Mouse (Mus musculus): ENCODE results near the gene Gm14862.
"Not testable (repeated sequence)": the region's sequence is repeated elsewhere in the genome, so short reads cannot be mapped to it uniquely, and the experiment has no call there.

Gm14862 gene

DNA sequence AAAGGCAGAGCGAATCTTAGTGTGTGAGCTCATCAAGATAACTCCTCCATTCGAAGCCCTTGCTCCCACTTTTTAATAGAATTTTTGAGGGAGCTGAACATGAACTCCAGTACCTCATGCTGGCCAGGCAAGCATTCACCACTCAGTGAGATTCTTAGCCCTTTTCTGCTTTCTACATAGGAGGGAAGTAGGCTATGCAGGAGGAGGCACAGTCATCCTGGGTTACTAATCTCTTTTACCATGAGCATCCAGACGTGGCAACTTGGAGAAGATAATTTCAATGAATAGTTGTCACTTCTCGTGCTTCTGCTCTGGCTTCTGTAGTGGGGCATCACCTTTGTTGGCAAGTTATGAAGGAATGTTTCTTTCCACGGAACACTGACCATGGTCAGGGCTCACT lies at the start of gene Gm14862:
Gm14862 (minus strand) TSS at position 134 of the 400 bp plus-strand sequence.
- in situ Hi-C loops (cut with MboI; ENCODE audit: low sequenced_read_pairs), result no loop called here

DNA sequence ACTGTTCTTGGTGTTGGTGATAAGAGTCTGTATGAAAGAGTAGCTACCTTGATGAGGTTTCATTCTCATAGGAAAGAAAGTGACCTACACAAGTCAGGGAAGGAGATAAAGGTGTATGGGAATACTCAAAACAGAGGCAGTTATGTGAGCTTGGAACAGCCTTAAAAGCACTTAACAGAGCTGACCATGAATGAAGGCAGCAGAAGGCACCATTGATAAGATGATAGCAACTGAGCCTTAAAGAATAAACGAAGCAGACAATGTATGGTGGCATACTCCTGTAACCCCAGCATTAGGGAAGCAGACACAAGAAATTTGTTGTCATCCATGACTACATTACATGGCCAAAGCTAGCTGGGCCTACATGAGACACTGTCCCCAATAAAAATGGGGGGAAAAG lies 46.8 kb upstream of the Gm14862 start:
- in situ Hi-C loops (cut with MboI; ENCODE audit: low sequenced_read_pairs), result no loop called here

DNA sequence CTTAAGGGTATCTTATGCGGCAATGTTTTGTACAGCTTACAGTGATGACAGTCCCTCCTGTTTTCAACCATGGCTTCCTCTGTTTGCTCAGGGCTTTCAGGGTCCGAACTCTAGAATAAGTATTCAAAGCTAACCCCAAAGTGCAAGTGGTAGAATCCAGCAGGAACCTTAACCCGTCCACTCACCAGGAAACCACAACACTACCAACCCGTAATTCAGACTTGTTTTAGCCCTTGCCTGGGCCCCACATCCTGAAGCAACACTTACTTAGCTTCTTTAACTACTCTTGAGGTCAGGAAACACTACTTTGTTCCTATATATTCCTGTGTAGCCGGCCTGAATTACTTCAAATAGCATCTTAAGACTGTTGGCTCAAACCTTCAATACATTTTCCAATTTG lies 46.1 kb upstream of the Gm14862 start:
- in situ Hi-C loops (cut with MboI; ENCODE audit: low sequenced_read_pairs), result no loop called here

DNA sequence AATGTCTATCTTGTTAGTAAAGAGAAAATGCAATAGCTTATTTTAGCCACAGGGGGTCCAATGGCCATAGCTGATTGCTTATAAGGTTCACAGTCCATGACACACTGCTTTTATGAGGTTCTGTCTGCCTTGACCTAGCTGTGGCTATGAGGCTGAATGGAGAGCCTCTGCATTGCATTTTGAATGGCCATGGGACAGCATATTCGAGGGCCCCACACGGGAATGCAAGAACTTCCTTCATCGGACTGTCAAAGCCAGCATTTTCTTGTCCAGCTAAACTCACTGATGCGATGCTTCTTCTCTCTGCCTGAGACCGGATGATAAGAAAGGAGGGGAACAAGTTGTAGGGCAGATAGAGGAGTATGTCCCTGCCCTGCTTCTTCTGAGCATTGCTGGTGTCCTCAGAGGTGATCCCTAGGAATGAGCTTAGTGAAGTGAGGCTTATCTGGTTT lies 41.7 kb upstream of the Gm14862 start:
- in situ Hi-C loops (cut with MboI; ENCODE audit: low sequenced_read_pairs), result no loop called here

DNA sequence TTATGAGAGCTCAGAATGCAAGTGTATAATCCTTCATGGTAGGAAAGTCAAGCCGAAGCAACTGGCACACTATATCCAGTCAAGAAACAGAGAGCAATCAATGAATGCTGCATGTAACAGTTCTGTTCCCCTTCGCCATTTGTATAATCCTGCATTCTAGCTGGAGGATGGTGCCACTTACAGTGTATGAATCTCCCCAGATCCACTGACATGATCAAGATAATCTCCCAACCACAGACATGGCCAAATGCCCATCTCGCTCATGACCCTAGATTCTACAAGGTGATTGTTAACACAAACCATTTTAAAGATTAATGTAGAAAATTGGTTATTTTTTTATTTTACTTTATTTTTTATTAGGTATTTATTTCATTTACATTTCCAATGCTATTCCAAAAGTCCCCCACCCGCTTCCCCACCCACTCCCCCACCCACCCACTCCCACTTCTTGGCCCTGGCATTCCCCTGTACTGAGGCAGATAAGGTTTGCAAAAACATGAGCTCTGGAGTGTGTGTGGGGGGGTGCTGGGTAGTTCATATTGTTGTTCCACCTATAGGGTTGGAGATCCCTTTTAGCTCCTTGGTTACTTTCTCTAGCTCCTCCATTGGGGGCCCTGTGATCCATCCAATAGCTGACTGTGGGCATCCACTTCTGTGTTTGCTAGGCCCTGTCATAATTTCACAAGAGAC lies 36.6 kb upstream of the Gm14862 start:
- in situ Hi-C loops (cut with MboI; ENCODE audit: low sequenced_read_pairs), result not testable (repeated sequence)

DNA sequence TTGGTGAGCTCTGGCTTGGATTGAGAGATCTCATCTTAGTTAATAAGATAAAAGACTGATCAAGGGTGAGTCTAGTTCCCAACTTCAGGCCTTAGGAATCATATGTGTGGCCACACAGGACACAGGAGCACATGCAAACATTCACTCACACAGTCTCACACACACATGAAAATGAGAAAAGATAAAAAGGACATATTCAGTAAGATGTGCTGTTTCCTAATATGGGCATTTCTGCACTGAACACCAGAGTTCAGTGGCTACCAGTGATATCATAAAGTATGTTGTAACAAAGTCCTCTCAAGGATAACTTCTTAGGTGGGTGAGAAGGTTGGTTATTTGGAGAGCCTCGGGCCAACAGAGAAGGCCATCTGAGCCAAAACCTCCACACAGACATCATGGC lies 26.8 kb upstream of the Gm14862 start, which contains the start of gene H2al1m:
H2al1m (plus strand) TSS at position 301 of the 400 bp plus-strand sequence.
- in situ Hi-C loops (cut with MboI; ENCODE audit: low sequenced_read_pairs), result not testable (repeated sequence)

DNA sequence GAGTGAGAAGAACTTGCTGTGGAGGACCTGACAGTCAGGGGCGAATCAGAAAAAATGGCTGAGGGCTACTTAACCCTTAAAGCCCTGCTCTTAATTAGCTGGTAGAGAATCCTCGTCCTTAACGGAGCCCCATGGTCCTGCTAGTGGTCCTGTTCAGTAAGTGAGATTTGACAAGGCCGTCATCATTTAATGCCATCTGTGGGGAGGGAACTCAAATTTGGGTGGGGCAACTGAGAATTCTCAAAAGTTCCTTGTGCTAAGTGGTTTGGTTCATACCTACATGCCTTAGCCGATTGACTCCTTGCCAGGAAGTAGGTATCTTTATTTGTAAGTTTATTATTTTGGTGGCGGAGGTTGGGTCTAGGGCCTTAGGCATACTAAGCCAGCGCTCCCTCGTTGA lies 17.6 kb upstream of the Gm14862 start:
- in situ Hi-C loops (cut with MboI; ENCODE audit: low sequenced_read_pairs), result no loop called here

DNA sequence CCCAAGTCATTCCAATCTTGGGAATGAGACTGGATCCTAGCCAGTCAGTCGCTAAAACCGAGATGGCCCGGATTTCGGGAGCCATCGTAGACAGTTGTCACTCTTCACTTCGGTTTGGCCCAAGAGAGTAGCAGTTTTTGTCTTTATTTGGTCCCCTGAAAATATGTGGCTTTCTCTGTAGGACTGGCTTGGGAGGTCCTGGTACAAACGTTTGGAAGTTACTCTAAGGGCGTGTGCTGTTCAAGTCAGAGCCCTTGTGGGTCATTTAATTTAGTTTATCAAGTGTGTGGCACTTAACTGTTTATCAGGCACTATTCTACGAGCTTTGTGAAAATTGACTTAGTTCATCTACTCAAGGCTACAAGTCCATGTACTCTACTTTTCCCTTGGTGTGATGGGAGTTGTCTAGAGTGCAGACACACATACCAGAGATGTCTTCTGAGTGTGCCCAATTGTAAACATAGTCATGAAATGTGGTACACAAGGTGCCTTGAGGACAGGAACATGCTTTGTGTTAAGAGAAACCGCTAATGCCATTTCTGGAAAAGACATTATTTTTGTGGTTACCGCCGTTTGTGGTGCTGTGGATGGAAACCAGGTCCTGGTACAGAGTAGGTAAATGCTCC lies 16.8 kb upstream of the Gm14862 start:
- in situ Hi-C loops (cut with MboI; ENCODE audit: low sequenced_read_pairs), result no loop called here

DNA sequence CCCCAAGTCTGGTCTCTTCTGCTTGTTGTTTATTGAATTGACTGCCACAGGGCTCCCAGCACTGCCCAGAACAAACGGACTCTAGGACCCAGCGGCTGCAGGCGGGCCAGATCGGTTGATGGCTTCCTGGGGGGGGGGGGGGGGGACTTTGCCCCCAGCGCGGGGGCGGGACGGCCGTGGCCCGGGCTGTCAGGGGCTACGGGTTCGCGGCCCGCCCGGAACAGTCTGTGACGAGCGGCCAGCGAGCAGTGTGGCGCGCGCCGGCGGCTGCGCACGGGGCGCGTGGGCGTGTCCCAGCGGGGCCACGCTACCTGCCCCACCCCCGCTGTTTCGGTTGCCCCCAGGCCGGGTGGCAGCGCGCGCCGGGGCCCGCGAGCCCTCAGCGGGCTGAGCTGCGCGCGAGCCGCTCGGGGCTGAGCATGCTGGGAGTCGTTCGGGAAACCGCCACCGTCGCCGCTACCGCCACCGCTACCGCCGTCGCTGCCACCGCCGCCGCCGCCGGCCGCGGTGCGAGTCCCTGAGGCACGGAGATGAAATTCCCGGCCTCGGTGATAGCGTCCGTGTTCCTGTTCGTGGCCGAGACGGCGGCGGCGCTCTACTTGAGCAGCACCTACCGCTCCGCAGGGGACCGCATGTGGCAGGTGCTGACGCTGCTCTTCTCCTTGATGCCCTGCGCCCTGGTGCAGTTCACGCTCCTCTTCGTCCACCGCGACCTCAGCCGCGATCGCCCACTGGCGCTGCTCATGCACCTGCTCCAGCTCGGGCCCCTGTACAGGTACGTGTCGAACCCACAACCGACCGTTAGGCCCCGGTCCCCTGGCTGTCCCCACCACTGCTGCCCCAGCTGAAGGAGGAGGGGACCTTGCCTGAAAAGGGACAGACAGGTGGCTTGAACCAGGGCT lies 16.0 kb upstream of the Gm14862 start, which contains the start of gene Xk:
Xk (plus strand) TSS at position 297 of the 902 bp plus-strand sequence.
- in situ Hi-C loops (cut with MboI; ENCODE audit: low sequenced_read_pairs), result no loop called here

DNA sequence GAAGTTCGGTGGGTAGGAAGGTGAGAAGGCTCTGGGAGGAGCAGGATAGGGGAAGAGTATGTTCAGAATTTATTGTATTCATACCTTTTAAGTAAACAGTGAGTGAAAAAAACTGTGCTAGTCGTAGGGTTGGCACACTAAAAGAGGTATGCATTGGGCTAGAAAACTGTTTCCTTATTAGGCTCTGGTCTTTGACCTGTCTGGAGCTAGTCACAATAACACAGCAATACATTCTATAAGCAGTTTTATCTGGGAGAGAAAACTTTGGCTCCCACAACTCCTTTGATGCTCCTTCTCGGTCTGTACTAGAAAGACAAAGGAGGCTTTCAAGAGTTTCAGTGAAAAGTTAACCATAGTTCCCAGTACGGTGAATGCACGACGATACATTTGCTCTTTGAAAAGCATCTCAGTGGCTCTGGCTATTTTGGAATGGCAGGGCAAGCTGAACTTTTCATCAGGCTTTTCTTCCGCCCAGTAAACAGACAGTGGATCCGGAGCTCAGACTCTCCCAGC lies 15.3 kb upstream of the Gm14862 start:
- in situ Hi-C loops (cut with MboI; ENCODE audit: low sequenced_read_pairs), result no loop called here

DNA sequence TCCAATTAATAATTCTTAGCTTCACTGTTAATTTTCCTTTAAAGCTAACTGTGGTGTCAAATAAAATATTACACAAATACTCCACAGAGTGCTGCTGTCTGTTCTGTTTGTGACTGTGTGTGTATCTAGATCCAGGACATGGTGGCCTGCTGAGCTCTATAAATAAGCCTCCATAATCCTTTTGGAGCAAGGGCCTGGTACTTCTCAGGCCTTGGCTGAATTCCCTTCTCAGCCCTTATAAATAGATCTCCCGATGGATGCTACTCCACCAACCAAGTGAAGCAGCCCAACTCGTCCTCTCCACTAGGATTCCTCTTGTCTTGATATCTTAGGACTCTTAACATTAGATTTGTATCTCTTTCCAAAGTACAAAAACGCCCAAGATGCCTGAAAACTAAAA lies 14.4 kb upstream of the Gm14862 start:
- in situ Hi-C loops (cut with MboI; ENCODE audit: low sequenced_read_pairs), result no loop called here

DNA sequence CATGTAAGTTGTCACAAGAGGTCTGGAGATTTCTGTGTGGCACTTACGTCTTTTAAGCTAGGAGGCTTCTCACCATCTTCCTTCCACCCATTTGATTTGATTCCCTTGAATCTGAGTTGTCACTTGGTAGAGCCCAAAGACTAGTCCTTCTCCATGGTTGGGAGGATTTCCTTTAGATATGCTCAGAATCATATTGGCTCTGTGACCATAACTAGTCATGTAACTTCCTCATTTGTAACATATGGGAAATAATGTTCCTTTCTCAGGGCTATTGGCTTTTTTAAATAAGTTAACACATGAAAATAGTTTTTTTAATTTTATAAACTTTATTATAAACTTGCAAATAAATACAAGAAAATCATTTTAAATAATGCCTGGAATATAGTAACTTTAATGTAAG lies 2.6 kb upstream of the Gm14862 start:
- in situ Hi-C loops (cut with MboI; ENCODE audit: low sequenced_read_pairs), result no loop called here

DNA sequence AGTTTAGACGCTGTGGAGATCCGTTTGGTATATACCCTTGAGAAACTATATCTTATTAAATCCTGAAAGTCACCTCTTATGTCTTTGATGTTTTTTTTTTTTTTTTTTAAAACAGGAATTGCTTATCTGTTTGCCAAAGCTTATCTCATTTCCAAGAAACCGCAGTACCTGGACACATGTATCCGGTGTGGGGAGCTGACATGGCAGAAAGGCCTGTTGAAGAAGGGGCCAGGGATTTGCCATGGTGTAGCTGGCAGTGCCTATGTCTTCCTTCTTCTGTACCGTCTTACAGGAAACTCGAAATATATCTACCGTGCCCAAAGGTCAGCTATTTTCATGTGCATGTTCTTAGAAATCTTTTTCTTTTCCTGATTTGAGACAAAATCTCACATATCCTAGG lies 1.1 kb upstream of the Gm14862 start:
- in situ Hi-C loops (cut with MboI; ENCODE audit: low sequenced_read_pairs), result no loop called here

DNA sequence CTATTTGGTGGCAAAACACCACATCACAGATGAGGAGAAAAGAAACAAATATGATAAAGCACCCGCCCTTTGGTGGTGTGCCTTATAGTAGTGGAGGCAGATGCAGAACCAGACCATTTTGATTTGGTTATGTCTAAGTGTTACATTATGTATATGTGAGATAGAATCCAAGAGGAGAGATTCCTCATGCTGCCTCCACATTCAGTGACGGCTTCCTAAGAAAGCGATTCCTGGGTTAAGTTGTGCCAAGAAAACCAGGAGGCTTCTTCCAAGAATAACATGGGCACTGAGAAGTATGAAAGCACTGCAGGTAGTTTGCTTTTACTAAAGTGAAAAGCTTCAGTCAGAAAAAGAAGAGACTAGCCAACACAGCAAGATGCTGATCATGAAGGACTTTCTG lies 1.8 kb downstream of the Gm14862 start:
- in situ Hi-C loops (cut with MboI; ENCODE audit: low sequenced_read_pairs), result no loop called here

DNA sequence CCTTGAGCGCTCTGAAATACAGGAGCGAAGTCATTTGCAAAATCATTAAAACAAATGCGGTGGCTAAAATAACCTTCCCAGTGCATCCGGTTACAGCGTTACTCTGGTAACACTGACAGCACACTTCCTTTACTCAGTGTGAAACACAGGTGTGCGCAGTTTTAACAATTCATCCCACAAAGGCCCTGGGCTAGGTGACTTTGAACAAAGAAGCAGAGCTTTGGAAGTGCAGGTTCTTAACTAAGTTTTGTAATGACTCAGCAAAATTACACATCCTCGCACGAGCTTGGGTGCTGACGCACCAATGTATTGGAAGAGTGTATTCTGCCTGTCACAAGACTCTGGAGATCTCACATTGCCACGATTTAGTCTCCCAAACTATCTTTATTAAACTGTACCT lies 2.7 kb downstream of the Gm14862 start:
- in situ Hi-C loops (cut with MboI; ENCODE audit: low sequenced_read_pairs), result no loop called here

DNA sequence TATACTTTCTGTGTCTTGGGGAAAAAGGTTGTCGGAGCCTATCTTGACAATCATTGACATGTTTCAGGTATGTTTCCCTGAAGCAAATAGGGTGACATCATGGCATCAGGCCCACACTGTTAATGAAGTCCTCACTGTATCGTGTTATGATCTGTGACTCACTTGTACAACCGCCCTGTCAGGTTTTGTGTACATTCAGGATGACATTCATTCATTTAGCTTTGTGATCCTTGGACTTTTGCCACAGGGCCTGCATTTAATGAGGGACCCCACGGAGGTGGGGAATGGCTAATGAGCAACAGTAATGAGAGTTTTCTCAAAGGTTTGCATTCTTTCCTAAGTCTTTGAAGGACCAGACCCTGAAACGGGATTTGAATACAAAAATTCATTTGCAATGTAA lies 7.8 kb downstream of the Gm14862 start:
- in situ Hi-C loops (cut with MboI; ENCODE audit: low sequenced_read_pairs), result no loop called here

DNA sequence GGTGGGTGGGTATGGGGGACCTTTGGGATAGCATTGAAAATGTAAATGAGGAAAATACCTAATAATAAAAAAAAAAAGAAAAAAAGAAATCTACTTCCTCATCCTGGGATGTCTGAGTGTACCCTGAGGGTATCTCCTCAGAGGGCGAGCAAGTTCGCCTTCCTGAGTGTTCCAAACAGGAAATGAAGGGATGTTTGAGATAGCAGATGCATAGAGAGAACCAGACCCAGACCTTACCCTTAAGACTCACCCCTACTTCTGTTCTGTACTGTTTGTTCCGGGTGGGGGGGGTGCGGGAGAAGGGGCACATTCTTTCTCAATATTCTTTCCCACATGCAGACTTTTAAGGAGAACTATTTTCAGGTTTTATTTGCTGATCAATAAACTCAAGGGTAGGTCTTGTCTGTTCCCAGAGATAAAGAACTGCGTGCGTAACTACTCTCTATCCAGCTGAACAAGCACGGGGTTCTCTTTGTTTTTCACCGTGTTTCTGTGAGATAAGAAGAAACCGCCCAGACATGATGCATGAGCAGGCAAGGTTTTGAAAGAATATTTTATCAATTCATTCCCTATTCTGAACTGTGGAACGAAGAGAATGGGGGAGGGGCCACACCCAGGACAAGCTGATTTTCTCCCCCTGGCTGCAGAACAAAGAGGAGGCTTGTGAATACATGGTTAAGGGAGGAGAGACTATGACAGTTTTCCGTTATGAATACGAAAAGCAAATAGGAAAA lies 11.9 kb downstream of the Gm14862 start:
- in situ Hi-C loops (cut with MboI; ENCODE audit: low sequenced_read_pairs), result no loop called here

DNA sequence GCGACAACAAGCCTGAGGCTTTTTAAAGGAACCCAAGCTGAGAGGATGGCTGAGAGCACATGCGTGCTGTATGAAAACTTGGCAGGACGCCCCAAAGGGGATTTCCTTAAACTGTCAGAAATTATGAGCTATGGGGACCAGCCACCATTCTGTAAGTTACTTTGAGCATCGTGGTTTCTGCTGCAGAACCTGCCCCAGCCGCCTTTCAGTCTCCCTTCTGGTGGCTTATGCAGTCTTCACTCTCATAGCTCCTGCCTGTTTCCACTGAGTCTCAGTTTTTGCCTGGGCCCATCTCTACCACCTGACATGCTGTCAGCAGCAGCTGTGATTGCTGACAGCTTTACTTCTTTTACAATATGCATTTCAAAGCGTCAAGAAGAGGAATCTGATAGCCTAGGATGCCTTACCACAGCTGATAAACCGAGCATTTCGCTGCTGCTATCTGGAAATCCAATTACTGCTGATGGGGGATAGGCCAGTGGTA lies 13.3 kb downstream of the Gm14862 start:
- in situ Hi-C loops (cut with MboI; ENCODE audit: low sequenced_read_pairs), result no loop called here

DNA sequence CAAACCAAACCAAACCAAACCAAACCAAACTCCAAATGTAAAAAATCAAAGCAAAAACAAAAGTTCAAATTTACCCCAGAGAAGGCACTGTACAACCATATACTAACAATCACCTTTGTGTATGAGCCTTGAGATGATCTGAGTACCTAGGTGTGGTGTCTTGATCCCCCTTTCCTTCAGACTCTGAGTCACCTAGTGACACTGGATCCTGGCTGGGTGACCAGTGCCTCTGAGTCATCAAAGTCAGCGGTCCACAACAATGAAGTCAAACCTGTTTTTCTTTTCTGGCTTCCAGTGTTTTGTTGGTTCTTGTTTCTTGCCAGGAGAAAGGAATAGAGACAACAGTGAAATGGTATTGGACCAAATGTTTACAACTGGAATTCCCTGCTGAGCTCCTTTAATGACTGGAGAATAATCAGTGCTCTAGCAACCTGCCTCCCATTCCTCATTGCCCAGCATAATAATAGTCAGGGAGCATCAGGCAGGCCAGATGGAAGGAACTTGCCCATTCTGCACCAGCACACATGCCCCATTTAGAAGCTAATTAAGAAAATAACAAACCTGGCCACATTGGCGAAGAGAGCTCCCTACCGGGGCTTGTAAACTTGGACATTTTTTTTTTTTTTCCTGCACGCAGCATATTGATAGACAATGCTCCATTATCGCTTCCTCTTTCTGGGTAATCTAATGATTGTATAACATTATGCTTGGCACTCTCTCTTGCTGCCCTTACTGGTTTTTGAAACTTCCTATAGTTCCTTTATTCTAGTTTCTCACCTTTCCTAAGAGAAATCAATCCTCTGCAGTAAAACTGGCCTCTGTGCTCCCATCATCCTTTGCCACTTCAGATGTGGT lies 15.7 kb downstream of the Gm14862 start:
- in situ Hi-C loops (cut with MboI; ENCODE audit: low sequenced_read_pairs), result no loop called here

DNA sequence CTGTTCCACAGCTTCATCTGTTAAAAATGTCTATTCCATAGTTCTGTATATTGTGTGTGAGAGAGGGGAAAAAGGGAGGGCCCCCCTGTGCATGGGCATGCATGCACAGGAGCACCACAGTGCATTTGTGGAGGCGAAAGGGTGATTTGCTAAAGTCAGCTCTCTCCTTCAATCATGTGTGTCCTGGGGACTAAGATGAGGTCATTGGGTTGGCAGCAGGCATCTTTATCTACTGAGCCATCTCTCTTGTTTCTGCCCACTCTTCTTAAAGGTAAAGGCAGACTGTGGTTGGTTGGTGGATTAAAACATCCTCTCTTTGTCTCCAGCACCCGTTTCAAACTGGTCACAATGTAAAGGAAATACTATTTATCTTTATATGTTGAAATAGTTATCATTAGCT lies 29.6 kb downstream of the Gm14862 start:
- in situ Hi-C loops (cut with MboI; ENCODE audit: low sequenced_read_pairs), result no loop called here

All from CH12F3 (cell line).